Mouse (Mus musculus): ENCODE data around the gene Nelfe. TPM values are rescaled to one million over a fixed set of nuclear protein-coding genes. Genes with fewer than 3 reads are reported as not detected.
A peak's percentile ranks its signal among the peaks of the same experiment; 100 is the strongest.

Gene Nelfe
- total and polyA plus RNA-seq, 3 experiments: 38.7 to 159 (median 60.0) TPM

DNA sequence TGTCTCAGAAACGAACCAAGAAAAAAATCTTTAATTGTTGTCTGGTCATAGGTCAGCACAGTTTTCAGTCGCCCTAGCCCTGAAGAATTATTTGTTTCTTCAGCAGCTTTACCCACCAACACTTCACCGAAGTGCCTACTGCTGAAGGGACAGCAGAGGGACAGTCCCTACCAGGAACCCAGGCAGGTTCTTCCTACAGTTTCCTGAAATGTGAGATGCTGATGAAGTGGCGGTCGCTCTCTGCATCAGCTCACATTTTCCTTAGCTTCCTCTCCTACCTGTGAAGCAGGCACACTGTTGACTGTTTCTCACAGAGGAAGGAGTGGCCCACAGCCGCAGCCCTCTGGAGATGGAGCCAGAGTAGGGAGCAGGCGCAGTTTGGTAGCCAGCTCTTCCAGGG is 15.8 kb downstream of the Nelfe start:
- dilution Hi-C loops (cut with MboI; ENCODE audit: extremely low pct_ligation_motif_present, extremely low pct_unique_long_range_greater_than_20kb, low sequenced_read_pairs) (no loop called here), in situ Hi-C loops (cut with MboI; ENCODE audit: low pct_ligation_motif_present, low pct_unique_long_range_greater_than_20kb, low sequenced_read_pairs) (no loop called here)
- Histone ChIP-seq H3K4me1 (ENCODE audit: control insufficient read depth in 1 of 2, insufficient read depth in 2 of 2) (peaks cover 5 to 28% of the 10 kb centered on the region in 2 experiments; a peak in 3 of 4 replicates), H3K4me3 (replicated peaks in 1 of 3; ENCODE audit: low read depth in 2 of 3, low read length in 2 of 3, poor library complexity in 1 of 3) (no peak overlapping the region), H3K27me3 (replicated peaks) (no peaks in the 10 kb centered on the region), H3K27ac (ENCODE audit: insufficient read depth, low read depth) (no peak overlapping the region), H3K79me2 (replicated peaks; ENCODE audit: control insufficient read depth, extremely low read depth, insufficient read depth, poor library complexity, severe bottlenecking) (no peaks in the 10 kb centered on the region), H3K9ac (ENCODE audit: insufficient read depth, low read depth) (no peak overlapping the region), H3K4me2 (ENCODE audit: insufficient read depth, low read depth, poor library complexity, severe bottlenecking) (peak overlapping the region; percentile 10; the same call in 1 of the 2 replicates), H3K9me3 (replicated peaks; ENCODE audit: low read length) (no peaks in the 10 kb centered on the region), H3K36me3 (replicated peaks in 1 of 2; ENCODE audit: control insufficient read depth in 1 of 2, insufficient read depth in 1 of 2, low read length in 1 of 2) (no peaks in the 10 kb centered on the region)
- DNase-seq (ENCODE audit: extremely low read depth): peak; percentile 51
- TF ChIP-seq IRF4 (IDR thresholded peaks at IDR 0.05; ENCODE audit: low read depth, low read length) (no peak), USF2 (conservative IDR thresholded peaks at IDR 0.05; ENCODE audit: low read depth, low read length) (no peak), MXI1 (IDR thresholded peaks at IDR 0.05; ENCODE audit: low read depth, low read length) (no peak), MAX (IDR thresholded peaks at IDR 0.05; ENCODE audit: low read length) (no peak), ELF1 (IDR thresholded peaks at IDR 0.05; ENCODE audit: low read depth, low read length) (peak; percentile 53), RAD21 (IDR thresholded peaks at IDR 0.05; ENCODE audit: low read depth, low read length) (no peak), SIN3A (IDR thresholded peaks at IDR 0.05; ENCODE audit: low read length) (no peak), NRF1 (IDR thresholded peaks at IDR 0.05; ENCODE audit: low read depth, low read length) (no peak), EP300 (IDR thresholded peaks at IDR 0.05; ENCODE audit: low read length) (0 out of 2 replicates have a peak, but pooled peaks have one; percentile 48), ETS1 (conservative IDR thresholded peaks at IDR 0.05; ENCODE audit: low read depth, low read length) (no peak; the same call in 1 of the 2 replicates), USF1 (IDR thresholded peaks at IDR 0.05; ENCODE audit: low read depth, low read length) (no peak), SMC3 (IDR thresholded peaks at IDR 0.05; ENCODE audit: low read depth, low read length) (no peak), BHLHE40 (IDR thresholded peaks at IDR 0.05; ENCODE audit: low read depth, low read length) (0 out of 2 replicates have a peak, but pooled peaks have one; percentile 23), MAZ (IDR thresholded peaks at IDR 0.05; ENCODE audit: low read depth, low read length) (no peak), POLR2A (IDR thresholded peaks at IDR 0.05; ENCODE audit: low read depth, low read length) (no peak), GABPA (IDR thresholded peaks at IDR 0.05; ENCODE audit: insufficient replicate concordance, low read depth, low read length) (no peak), POLR2AphosphoS2 (IDR thresholded peaks at IDR 0.05; ENCODE audit: low read depth, low read length) (no peak), RCOR1 (conservative IDR thresholded peaks at IDR 0.05; ENCODE audit: low read depth, low read length) (0 out of 2 replicates have a peak, but pooled peaks have one; percentile 34), ZMIZ1 (IDR thresholded peaks at IDR 0.05; ENCODE audit: low read depth, low read length) (no peak)

GRCm38 (mm10) chr17:34874321-34874720 is 24.1 kb downstream of the Nelfe start:
- no peak for DNase-seq (ENCODE audit: extremely low read depth)
- Histone ChIP-seq H3K4me3 (replicated peaks in 1 of 3; ENCODE audit: low read depth in 2 of 3, low read length in 2 of 3, poor library complexity in 1 of 3) (no peak overlapping the region), H3K36me3 (replicated peaks in 1 of 2; ENCODE audit: control insufficient read depth in 1 of 2, insufficient read depth in 1 of 2, low read length in 1 of 2) (no peaks in the 10 kb centered on the region), H3K4me1 (ENCODE audit: control insufficient read depth in 1 of 2, insufficient read depth in 2 of 2) (peaks cover 0 to 6% of the 10 kb centered on the region in 2 experiments; a peak in 2 of 4 replicates), H3K79me2 (replicated peaks; ENCODE audit: control insufficient read depth, extremely low read depth, insufficient read depth, poor library complexity, severe bottlenecking) (no peaks in the 10 kb centered on the region), H3K27ac (ENCODE audit: insufficient read depth, low read depth) (no peak overlapping the region), H3K4me2 (ENCODE audit: insufficient read depth, low read depth, poor library complexity, severe bottlenecking) (no peak overlapping the region), H3K27me3 (replicated peaks) (no peaks in the 10 kb centered on the region), H3K9ac (ENCODE audit: insufficient read depth, low read depth) (no peak overlapping the region), H3K9me3 (replicated peaks; ENCODE audit: low read length) (no peaks in the 10 kb centered on the region)
- in situ Hi-C loops (cut with MboI; ENCODE audit: low pct_ligation_motif_present, low pct_unique_long_range_greater_than_20kb, low sequenced_read_pairs): no loop called here
- TF ChIP-seq JUN (IDR thresholded peaks at IDR 0.05; ENCODE audit: insufficient read depth, low read depth, low read length) (no peak), POLR2A (IDR thresholded peaks at IDR 0.05; ENCODE audit: low read depth, low read length) (no peak), USF1 (IDR thresholded peaks at IDR 0.05; ENCODE audit: low read depth, low read length) (no peak), BHLHE40 (IDR thresholded peaks at IDR 0.05; ENCODE audit: low read depth, low read length) (no peak), UBTF (IDR thresholded peaks at IDR 0.05; ENCODE audit: low read depth, low read length) (no peak), ETS1 (conservative IDR thresholded peaks at IDR 0.05; ENCODE audit: low read depth, low read length) (no peak), ZNF384 (IDR thresholded peaks at IDR 0.05; ENCODE audit: low read depth, low read length) (no peak), MXI1 (IDR thresholded peaks at IDR 0.05; ENCODE audit: low read depth, low read length) (no peak), RCOR1 (conservative IDR thresholded peaks at IDR 0.05; ENCODE audit: low read depth, low read length) (no peak), SIN3A (IDR thresholded peaks at IDR 0.05; ENCODE audit: low read length) (no peak), SMC3 (IDR thresholded peaks at IDR 0.05; ENCODE audit: low read depth, low read length) (no peak), USF2 (conservative IDR thresholded peaks at IDR 0.05; ENCODE audit: low read depth, low read length) (no peak), ZMIZ1 (IDR thresholded peaks at IDR 0.05; ENCODE audit: low read depth, low read length) (no peak)
- dilution Hi-C loops (cut with MboI; ENCODE audit: extremely low pct_ligation_motif_present, extremely low pct_unique_long_range_greater_than_20kb, low sequenced_read_pairs): no loop called here

Measured in CH12.LX (cell line).